Mouse (Mus musculus) heart, postnatal 0 days (tissue): ENCODE measurements around the gene Cdca5.

Experiments used
- CTCF ChIP-seq: IDR thresholded peaks from 2 replicates; pipeline ENCODE4 v1.5.1; 2016; ENCODE audit warnings: antibody characterized with exemption, control low read depth, low read depth
- EP300 ChIP-seq: IDR thresholded peaks from 2 replicates; pipeline ENCODE4 v1.6.1; 2016; ENCODE audit warnings: antibody characterized with exemption, low read depth

- TF ChIP-seq CTCF (no peak), EP300 (no peak)
Observed at GRCm38 (mm10) chr19:6068951-6069350, 15.8 kb upstream of the Cdca5 start.
